Comparison of ENCODE assay signal across 12 mouse cellular contexts in the genomic region with DNA sequence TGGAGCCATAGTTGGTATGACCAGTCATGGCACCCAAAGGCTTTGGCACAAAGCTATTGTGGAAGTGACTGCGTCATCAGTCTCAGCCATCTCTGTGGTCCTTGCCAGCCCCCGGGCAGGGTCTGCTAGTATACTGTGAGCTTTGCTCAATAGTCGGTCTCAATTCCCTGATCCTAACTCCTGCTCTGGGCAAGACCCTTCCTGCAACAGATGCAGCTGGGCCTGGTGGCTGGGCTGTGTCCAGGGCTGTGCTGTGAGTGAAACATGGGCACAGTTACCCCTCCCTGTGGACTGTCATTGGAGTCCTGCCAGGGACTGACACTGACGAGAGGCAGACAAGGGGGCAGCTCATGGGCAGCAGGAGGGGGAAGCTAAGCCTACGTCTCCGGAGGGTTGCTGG. TPM values are rescaled to one million over a fixed set of nuclear protein-coding genes. Genes with fewer than 3 reads are reported as not detected.
A peak's percentile ranks its signal among the peaks of the same experiment; 100 is the strongest.
DNase-seq lines count a peak whose midpoint lies in the region; ATAC-seq and TF ChIP-seq lines count a peak whose summit lies in the region.
"Had no signal": no experiment of that assay in that cellular context is flagged by ENCODE, and none has a peak within 500 bp of the region (broad histone marks: within the 10 kb centered on the region; RNA-seq: fewer than 3 reads in every experiment).

No protein-coding gene starts in this region.

- H3K27ac ChIP-seq in gastrocnemius, adult 2 months: peak overlapping the region; percentile 95
- peak overlapping the region; percentile 74 for H3K27ac ChIP-seq in heart, embryonic 12.5 days (ENCODE audit: poor library complexity, severe bottlenecking)
- no peak overlapping the region for H3K27ac ChIP-seq in intestine, embryonic 16.5 days (ENCODE audit: low read length)
- no peak overlapping the region for H3K27ac ChIP-seq in liver, embryonic 11.5 days (ENCODE audit: low read depth, low read length)
- H3K27ac ChIP-seq: left cerebral cortex, adult 2 months; liver, embryonic 14.5 days had no signal

- H3K4me1 ChIP-seq in heart, embryonic 12.5 days (replicated peaks): peaks cover 71% of the 10 kb centered on the region
- peaks cover 7% of the 10 kb centered on the region; the same call in 1 of the 2 replicates for H3K4me1 ChIP-seq in intestine, embryonic 16.5 days (ENCODE audit: control insufficient read depth, insufficient read depth, low read length)
- no peaks in the 10 kb centered on the region for H3K4me1 ChIP-seq in liver, embryonic 11.5 days (replicated peaks; ENCODE audit: control insufficient read depth, insufficient read depth, low read length)

- peaks cover 49% of the 10 kb centered on the region for H3K27me3 ChIP-seq in heart, embryonic 12.5 days (replicated peaks)
- H3K27me3 ChIP-seq in intestine, embryonic 16.5 days (replicated peaks; ENCODE audit: control insufficient read depth, insufficient read depth, low read length): peaks cover 51% of the 10 kb centered on the region
- peaks cover 66% of the 10 kb centered on the region for H3K27me3 ChIP-seq in liver, embryonic 11.5 days (replicated peaks; ENCODE audit: control insufficient read depth, insufficient read depth, low read length)

- intact Hi-C loops in gastrocnemius, adult 2 months (cut with DNase I): loop anchor here (2.0 kb wide), 1 partner anchor 36 kb away; no protein-coding TSS in a partner anchor

- H3K4me3 ChIP-seq in gastrocnemius, adult 2 months: peak overlapping the region; percentile 86
- no peak overlapping the region for H3K4me3 ChIP-seq in heart, embryonic 12.5 days
- no peak overlapping the region for H3K4me3 ChIP-seq in intestine, embryonic 16.5 days (ENCODE audit: low read length)
- H3K4me3 ChIP-seq in liver, embryonic 11.5 days (ENCODE audit: low read depth, low read length): no peak overlapping the region
- H3K4me3 ChIP-seq: left cerebral cortex, adult 2 months had no signal

- peak; percentile 58 for DNase-seq in gastrocnemius, adult 2 months
- DNase-seq in gastrocnemius, postnatal 25 days: no peak
- no peak for DNase-seq in liver, embryonic 11.5 days (ENCODE audit: low spot score)
- DNase-seq in layer of hippocampus, adult 18-20 months (ENCODE audit: low spot score in 2 of 2): no peak
- DNase-seq: gastrocnemius, postnatal 36 days; right cerebral cortex, adult 18-20 months had no signal

- H3K4me2 ChIP-seq in heart, embryonic 12.5 days: peak overlapping the region; percentile 30
- no peak overlapping the region for H3K4me2 ChIP-seq in intestine, embryonic 16.5 days (ENCODE audit: low read depth, low read length)
- H3K4me2 ChIP-seq in liver, embryonic 11.5 days: no peak overlapping the region

- H3K36me3 ChIP-seq in heart, embryonic 12.5 days: no peaks in the 10 kb centered on the region
- H3K36me3 ChIP-seq in intestine, embryonic 16.5 days (ENCODE audit: control insufficient read depth, insufficient read depth, low read length): no peaks in the 10 kb centered on the region
- no peaks in the 10 kb centered on the region for H3K36me3 ChIP-seq in liver, embryonic 11.5 days (ENCODE audit: control insufficient read depth, insufficient read depth, low read length)

- no peaks in the 10 kb centered on the region for H3K9me3 ChIP-seq in heart, embryonic 12.5 days (replicated peaks)
- H3K9me3 ChIP-seq in intestine, embryonic 16.5 days (ENCODE audit: control insufficient read depth, low read length): no peaks in the 10 kb centered on the region
- H3K9me3 ChIP-seq in liver, embryonic 11.5 days (ENCODE audit: control insufficient read depth, low read length): no peaks in the 10 kb centered on the region

- no peak for TF ChIP-seq CTCF in gastrocnemius, adult 2 months (IDR thresholded peaks at IDR 0.05)

- no peak overlapping the region for H3K9ac ChIP-seq in heart, embryonic 12.5 days
- no peak overlapping the region for H3K9ac ChIP-seq in intestine, embryonic 16.5 days (ENCODE audit: low read depth, low read length)
- no peak overlapping the region for H3K9ac ChIP-seq in liver, embryonic 11.5 days (ENCODE audit: low read depth, low read length)
- H3K9ac ChIP-seq: liver, embryonic 14.5 days had no signal

- 47% methylated on average over 6 of the region's 6 CpGs for WGBS in heart, embryonic 12.5 days
- 49% methylated on average over 6 of the region's 6 CpGs for WGBS in intestine, embryonic 16.5 days
- 66% methylated on average over 6 of the region's 6 CpGs for WGBS in liver, embryonic 11.5 days

- ATAC-seq in cerebellum, adult (ENCODE audit: insufficient number of reproducible peaks, low FRiP score, low TSS enrichment): peak; percentile 8; the same call in 1 of the 2 replicates
- peak; percentile 17; the same call in 1 of the 2 replicates for ATAC-seq in heart, embryonic 12.5 days (ENCODE audit: insufficient number of reproducible peaks, low FRiP score)
- ATAC-seq in intestine, embryonic 16.5 days: peak; percentile 49; the same call in 1 of the 2 replicates
- ATAC-seq in megakaryocyte-erythroid progenitor cell, adult 5-6 weeks (replicated peaks; ENCODE audit: low FRiP score, low TSS enrichment, poor library complexity, severe bottlenecking): no peak
- ATAC-seq in liver, embryonic 11.5 days (replicated peaks; ENCODE audit: low FRiP score): no peak

RNA-seq across cellular contexts. Expression of a gene that starts 2.6 kb away (rescaled TPM):
- 10 to 100 TPM; 50.4 to 65.8 TPM for total RNA-seq in gastrocnemius, adult 2 months (2021)
- total RNA-seq in gastrocnemius, postnatal 25 days (2021): 10 to 100 TPM; 44.5 to 45.1 TPM
- polyA plus RNA-seq in heart, embryonic 12.5 days (2016; fragmentation: Nextera tagmentation; extraction: Ambion mirVana): 3.8 and 4.3 TPM in 2 replicates
- 0.71 and 1.1 TPM in 2 replicates for polyA plus RNA-seq in intestine, embryonic 16.5 days (2015; fragmentation: Nextera tagmentation; extraction: Ambion mirVana)
- total RNA-seq in megakaryocyte-erythroid progenitor cell, adult 5-6 weeks (2014; fragmentation: Nextera tagmentation): not detected in 2 replicates
- not detected in 2 replicates for total RNA-seq in megakaryocyte-erythroid progenitor cell, adult 5-6 weeks (2017)
- not detected in 2 replicates for polyA plus RNA-seq in liver, embryonic 11.5 days (2014; fragmentation: Nextera tagmentation; extraction: Ambion mirVana)
- total RNA-seq in layer of hippocampus, adult 18-20 months (2021): 1 to 10 TPM; 6.6 to 8.8 TPM

Comparison
In these comparisons a context has a peak if more than half of its experiments do, and no peak if none do; other contexts are left out.
1. H3K27ac ChIP-seq: peak in gastrocnemius, adult 2 months (single experiment) and heart, embryonic 12.5 days (single experiment); none in intestine, embryonic 16.5 days (single experiment) and liver, embryonic 11.5 days (single experiment).
2. ATAC-seq: peak in cerebellum, adult (single experiment), heart, embryonic 12.5 days (single experiment) and intestine, embryonic 16.5 days (single experiment); none in megakaryocyte-erythroid progenitor cell, adult 5-6 weeks (single experiment) and liver, embryonic 11.5 days (single experiment).
3. RNA of a gene that starts 2.6 kb away (total RNA-seq): 50.4 to 65.8 TPM in gastrocnemius, adult 2 months, 44.5 to 45.1 TPM in gastrocnemius, postnatal 25 days and 6.6 to 8.8 TPM in layer of hippocampus, adult 18-20 months; not detected in megakaryocyte-erythroid progenitor cell, adult 5-6 weeks; every median in the first group is over 4 times any median in the second.